Mouse (Mus musculus) MEL (cell line): Measurements from ENCODE around the gene Olfr373. TPM values are rescaled to one million over a fixed set of nuclear protein-coding genes. Genes with fewer than 3 reads are reported as not detected.

ENCODE experiments used
- DNase-seq: peaks from one replicate; pipeline ENCODE4 v3.0.0; 2011; ENCODE audit warnings: low read depth, low spot score
- H3K27ac ChIP-seq: 2 replicates; pipeline ENCODE4 v1.5.1; 2012; ENCODE audit warnings: low read depth, mild to moderate bottlenecking, control low read depth, low read length, moderate library complexity; ENCODE audit not compliant: control insufficient read depth
- H3K27me3 ChIP-seq, 2 experiments: fragments of 150-350 bp in 1 of 2; sonication (generic) in 1 of 2; 2 replicates each; pipeline ENCODE4 v1.6.1; 2012; ENCODE audit warnings: low read length in 2 of 2, mild to moderate bottlenecking in 2 of 2, improper control_type of control experiment in 1 of 2, moderate library complexity in 1 of 2; ENCODE audit not compliant: insufficient read depth in 2 of 2, control insufficient read depth in 1 of 2
- H3K36me3 ChIP-seq, 2 experiments: 2 replicates each; pipeline ENCODE4 v1.6.1; 2012 to 2014; ENCODE audit warnings: low read length in 2 of 2, improper control_type of control experiment in 1 of 2, inconsistent platforms in 1 of 2, mild to moderate bottlenecking in 1 of 2; ENCODE audit not compliant: insufficient read depth in 2 of 2, control insufficient read depth in 1 of 2
- H3K4me1 ChIP-seq, 2 experiments: fragments of 150-350 bp in 1 of 2; sonication (generic) in 1 of 2; 2 replicates each; pipeline ENCODE4 v1.6.1; 2012; ENCODE audit warnings: low read length in 2 of 2, improper control_type of control experiment in 1 of 2, mild to moderate bottlenecking in 1 of 2; ENCODE audit not compliant: insufficient read depth in 2 of 2, control insufficient read depth in 1 of 2
- H3K4me3 ChIP-seq, 2 experiments: fragments of 150-350 bp in 1 of 2; sonication (generic) in 1 of 2; 2 replicates each; pipeline ENCODE4 v1.5.1; 2012; ENCODE audit warnings: low read depth in 2 of 2, low read length in 2 of 2, mild to moderate bottlenecking in 2 of 2, moderate library complexity in 2 of 2, control low read depth in 1 of 2, improper control_type of control experiment in 1 of 2; ENCODE audit not compliant: control insufficient read depth in 1 of 2, insufficient read depth in 1 of 2
- H3K79me2 ChIP-seq: 2 replicates; pipeline ENCODE4 v1.6.1; 2012; ENCODE audit warnings: mild to moderate bottlenecking, low read length, moderate library complexity; ENCODE audit not compliant: control insufficient read depth, poor library complexity, insufficient read depth
- H3K9ac ChIP-seq: 2 replicates; pipeline ENCODE4 v1.6.1; 2012; ENCODE audit warnings: low read depth, mild to moderate bottlenecking, control low read depth, low read length, moderate library complexity; ENCODE audit not compliant: control insufficient read depth, poor library complexity, severe bottlenecking
- H3K9me3 ChIP-seq: fragments of 150-350 bp; sonication (generic); replicated peaks from 2 replicates; pipeline ENCODE4 v1.6.1; 2012; ENCODE audit warnings: mild to moderate bottlenecking, low read length, improper control_type of control experiment, moderate library complexity; ENCODE audit not compliant: insufficient read depth
- BHLHE40 ChIP-seq: IDR thresholded peaks from 2 replicates; pipeline ENCODE4 v1.6.1; 2012; ENCODE audit warnings: low read depth, mild to moderate bottlenecking, inconsistent platforms, low read length, improper control_type of control experiment, borderline replicate concordance
- CHD1 ChIP-seq: IDR thresholded peaks from 2 replicates; pipeline ENCODE4 v1.6.1; 2012; ENCODE audit warnings: low read depth, mild to moderate bottlenecking, inconsistent platforms, low read length, improper control_type of control experiment
- E2F4 ChIP-seq: IDR thresholded peaks from 2 replicates; pipeline ENCODE4 v1.6.1; 2011; ENCODE audit warnings: low read depth, low read length, improper control_type of control experiment, borderline replicate concordance
- ELF1 ChIP-seq: IDR thresholded peaks from 2 replicates; pipeline ENCODE4 v1.6.1; 2014; ENCODE audit warnings: low read depth, mild to moderate bottlenecking, inconsistent platforms, low read length, improper control_type of control experiment, moderate library complexity
- EP300 ChIP-seq, 2 experiments: IDR thresholded peaks; 2 replicates each; pipeline ENCODE4 v1.6.1; 2011; ENCODE audit warnings: improper control_type of control experiment in 2 of 2, low read length in 2 of 2, low read depth in 1 of 2, mild to moderate bottlenecking in 1 of 2
- ETS1 ChIP-seq: IDR thresholded peaks from 2 replicates; pipeline ENCODE4 v1.6.1; 2012; ENCODE audit warnings: low read depth, mild to moderate bottlenecking, inconsistent platforms, low read length, improper control_type of control experiment, moderate library complexity
- GABPA ChIP-seq: IDR thresholded peaks from 2 replicates; pipeline ENCODE4 v1.6.1; 2012; ENCODE audit warnings: low read depth, mild to moderate bottlenecking, inconsistent platforms, low read length, improper control_type of control experiment, moderate library complexity
- HCFC1 ChIP-seq: IDR thresholded peaks from 2 replicates; pipeline ENCODE4 v1.6.1; 2012; ENCODE audit warnings: low read depth, mild to moderate bottlenecking, inconsistent platforms, low read length, improper control_type of control experiment, moderate library complexity
- JUND ChIP-seq: IDR thresholded peaks from 2 replicates; pipeline ENCODE4 v1.6.1; 2011; ENCODE audit warnings: low read depth, mild to moderate bottlenecking, improper control_type of control experiment, low read length
- KAT2A ChIP-seq: conservative IDR thresholded peaks from 2 replicates; pipeline ENCODE4 v1.6.1; 2012; ENCODE audit warnings: low read depth, low read length, improper control_type of control experiment, inconsistent platforms
- MAFK ChIP-seq: IDR thresholded peaks from 2 replicates; pipeline ENCODE4 v1.6.1; 2011; ENCODE audit warnings: low read depth, mild to moderate bottlenecking, low read length, improper control_type of control experiment, borderline replicate concordance
- MAX ChIP-seq: IDR thresholded peaks from 2 replicates; pipeline ENCODE4 v1.6.1; 2011; ENCODE audit warnings: low read length, improper control_type of control experiment
- MAZ ChIP-seq: IDR thresholded peaks from 2 replicates; pipeline ENCODE4 v1.6.1; 2012; ENCODE audit warnings: low read depth, mild to moderate bottlenecking, inconsistent platforms, low read length, improper control_type of control experiment
- MEF2A ChIP-seq: IDR thresholded peaks from 2 replicates; pipeline ENCODE4 v1.6.1; 2014; ENCODE audit warnings: low read depth, mild to moderate bottlenecking, inconsistent platforms, low read length, improper control_type of control experiment; ENCODE audit not compliant: poor library complexity, insufficient replicate concordance, severe bottlenecking; ENCODE audit errors: extremely low read depth
- MXI1 ChIP-seq: IDR thresholded peaks from 2 replicates; pipeline ENCODE4 v1.6.1; 2011; ENCODE audit warnings: mild to moderate bottlenecking, low read depth, low read length, improper control_type of control experiment
- MYB ChIP-seq: IDR thresholded peaks from 2 replicates; pipeline ENCODE4 v1.6.1; 2011; ENCODE audit warnings: mild to moderate bottlenecking, low read depth, low read length, improper control_type of control experiment
- MYC ChIP-seq: IDR thresholded peaks from 2 replicates; pipeline ENCODE4 v1.6.1; 2011; ENCODE audit warnings: low read depth, mild to moderate bottlenecking, low read length, improper control_type of control experiment, moderate library complexity
- NELFE ChIP-seq: IDR thresholded peaks from 2 replicates; pipeline ENCODE4 v1.6.1; 2011; ENCODE audit warnings: low read depth, low read length, improper control_type of control experiment
- NRF1 ChIP-seq: IDR thresholded peaks from 2 replicates; pipeline ENCODE4 v1.6.1; 2014; ENCODE audit warnings: low read depth, mild to moderate bottlenecking, inconsistent platforms, low read length, improper control_type of control experiment, moderate library complexity; ENCODE audit not compliant: poor library complexity, insufficient read depth, severe bottlenecking
- POLR2A ChIP-seq, 2 experiments: IDR thresholded peaks; 2 replicates each; pipeline ENCODE4 v1.6.1; 2011 to 2012; ENCODE audit warnings: low read length in 2 of 2, mild to moderate bottlenecking in 2 of 2, control low read depth in 1 of 2, improper control_type of control experiment in 1 of 2, low read depth in 1 of 2, moderate library complexity in 1 of 2; ENCODE audit not compliant: control insufficient read depth in 1 of 2, insufficient read depth in 1 of 2, poor library complexity in 1 of 2
- POLR2AphosphoS2 ChIP-seq: IDR thresholded peaks from 2 replicates; pipeline ENCODE4 v1.6.1; 2011; ENCODE audit warnings: low read length, improper control_type of control experiment
- POLR2AphosphoS5 ChIP-seq: IDR thresholded peaks from 2 replicates; pipeline ENCODE4 v1.6.1; 2012; ENCODE audit warnings: low read depth, borderline replicate concordance, mild to moderate bottlenecking, inconsistent platforms, low read length, moderate library complexity, mixed read lengths
- RAD21 ChIP-seq: IDR thresholded peaks from 2 replicates; pipeline ENCODE4 v1.6.1; 2011; ENCODE audit warnings: mild to moderate bottlenecking, low read depth, low read length, improper control_type of control experiment
- RCOR1 ChIP-seq: IDR thresholded peaks from 2 replicates; pipeline ENCODE4 v1.6.1; 2012; ENCODE audit warnings: low read depth, mild to moderate bottlenecking, inconsistent platforms, low read length, improper control_type of control experiment
- SIN3A ChIP-seq: IDR thresholded peaks from 2 replicates; pipeline ENCODE4 v1.6.1; 2012; ENCODE audit warnings: low read length, improper control_type of control experiment, inconsistent platforms
- SMC3 ChIP-seq: IDR thresholded peaks from 2 replicates; pipeline ENCODE4 v1.6.1; 2011; ENCODE audit warnings: low read depth, low read length, improper control_type of control experiment
- TAL1 ChIP-seq: IDR thresholded peaks from 2 replicates; pipeline ENCODE4 v1.6.1; 2012; ENCODE audit warnings: mild to moderate bottlenecking, inconsistent platforms, low read length, moderate library complexity, mixed read lengths
- TCF12 ChIP-seq: IDR thresholded peaks from 2 replicates; pipeline ENCODE4 v1.6.1; 2014; ENCODE audit warnings: low read depth, mild to moderate bottlenecking, inconsistent platforms, low read length, improper control_type of control experiment, moderate library complexity
- UBTF ChIP-seq: IDR thresholded peaks from 2 replicates; pipeline ENCODE4 v1.6.1; 2012; ENCODE audit warnings: low read depth, mild to moderate bottlenecking, inconsistent platforms, low read length, improper control_type of control experiment, moderate library complexity, borderline replicate concordance; ENCODE audit not compliant: insufficient read depth
- USF1 ChIP-seq: IDR thresholded peaks from 2 replicates; pipeline ENCODE4 v1.6.1; 2014; ENCODE audit warnings: low read depth, mild to moderate bottlenecking, inconsistent platforms, low read length, improper control_type of control experiment, moderate library complexity
- USF2 ChIP-seq, 2 experiments: IDR thresholded peaks; 2 replicates each; pipeline ENCODE4 v1.6.1; 2011 to 2012; ENCODE audit warnings: improper control_type of control experiment in 2 of 2, low read length in 2 of 2, borderline replicate concordance in 1 of 2, inconsistent platforms in 1 of 2, low read depth in 1 of 2, mild to moderate bottlenecking in 1 of 2; ENCODE audit not compliant: insufficient read depth in 1 of 2
- ZC3H11A ChIP-seq: IDR thresholded peaks from 2 replicates; pipeline ENCODE4 v1.6.1; 2012; ENCODE audit warnings: low read depth, mild to moderate bottlenecking, inconsistent platforms, low read length, improper control_type of control experiment
- ZKSCAN1 ChIP-seq: IDR thresholded peaks from 2 replicates; pipeline ENCODE4 v1.6.1; 2012; ENCODE audit warnings: low read depth, mild to moderate bottlenecking, inconsistent platforms, low read length, improper control_type of control experiment, moderate library complexity
- ZMIZ1 ChIP-seq: IDR thresholded peaks from 2 replicates; pipeline ENCODE4 v1.6.1; 2012; ENCODE audit warnings: low read depth, mild to moderate bottlenecking, inconsistent platforms, low read length, improper control_type of control experiment, moderate library complexity
- ZNF384 ChIP-seq: IDR thresholded peaks from 2 replicates; pipeline ENCODE4 v1.6.1; 2012; ENCODE audit warnings: low read depth, mild to moderate bottlenecking, inconsistent platforms, low read length, improper control_type of control experiment
- polyA plus RNA-seq, 2 experiments: library from polyadenylated mRNA; stranded (reverse) in 1 of 2; unstranded in 1 of 2; fragments of >175 nt in 1 of 2; fragments of >200 nt in 1 of 2; gene quantifications; 2 replicates each; pipeline versions ENCODE4 v1.2.1 to v1.2.4; 2012; ENCODE audit warnings: low replicate concordance in 2 of 2, low read depth in 1 of 2; ENCODE audit not compliant: insufficient read length in 2 of 2, insufficient read depth in 1 of 2, missing spikeins in 1 of 2
- total RNA-seq: library from RNA; depleted of rRNA; stranded (reverse); fragments of 300-350 nt; gene quantifications from 2 replicates; pipeline ENCODE4 v1.2.3, GENCODE M21; 2012

Olfr373 gene
- total and polyA plus RNA-seq, 3 experiments = 0.04 to 1.0 TPM; not detected in 1

GRCm38 (mm10) chr8:72151418-72152078, 68.6 kb downstream of the Olfr373 start:
- Histone ChIP-seq H3K27me3 (no peaks in the 10 kb centered on the region), H3K4me1 (peaks cover 14 to 17% of the 10 kb centered on the region in 2 experiments), H3K27ac (peak overlapping the region; percentile 65), H3K4me3 (no peak overlapping the region), H3K79me2 (no peaks in the 10 kb centered on the region), H3K9ac (no peak overlapping the region), H3K9me3 (no peaks in the 10 kb centered on the region), H3K36me3 (peaks cover 0 to 26% of the 10 kb centered on the region in 2 experiments)
- peak; percentile 86 for DNase-seq
- TF ChIP-seq MEF2A (no peak), ZNF384 (no peak), E2F4 (no peak), SMC3 (no peak), TCF12 (peak; percentile 59; the same call in 1 of the 2 replicates), POLR2A (IDR thresholded peaks at IDR 0.05; ENCODE audit: control insufficient read depth in 1 of 2, insufficient read depth in 1 of 2, low read depth in 1 of 2, low read length in 2 of 2, poor library complexity in 1 of 2) (no peak), MYC (peak; percentile 62; the same call in 1 of the 2 replicates), ZC3H11A (no peak), USF1 (no peak), HCFC1 (0 out of 2 replicates have a peak, but pooled peaks have one; percentile 42), ETS1 (peak; percentile 47; the same call in 1 of the 2 replicates), USF2 (IDR thresholded peaks at IDR 0.05; ENCODE audit: borderline replicate concordance in 1 of 2, insufficient read depth in 1 of 2, low read depth in 1 of 2, low read length in 2 of 2) (no peak), BHLHE40 (no peak), POLR2AphosphoS5 (no peak), EP300 (IDR thresholded peaks at IDR 0.05; ENCODE audit: low read depth in 1 of 2, low read length in 2 of 2) (peak; percentile 74 to 91), ZMIZ1 (no peak), KAT2A (no peak), GABPA (no peak), MXI1 (0 out of 2 replicates have a peak, but pooled peaks have one; percentile 34), MAX (0 out of 2 replicates have a peak, but pooled peaks have one; percentile 7), POLR2AphosphoS2 (0 out of 2 replicates have a peak, but pooled peaks have one; percentile 29), NELFE (no peak), MYB (0 out of 2 replicates have a peak, but pooled peaks have one; percentile 15), ZKSCAN1 (no peak), TAL1 (peak; percentile 34; the same call in 1 of the 2 replicates), MAZ (no peak), NRF1 (no peak), RCOR1 (peak; percentile 75), CHD1 (no peak), ELF1 (0 out of 2 replicates have a peak, but pooled peaks have one; percentile 20), MAFK (no peak), RAD21 (no peak), UBTF (no peak), SIN3A (peak; percentile 61), JUND (no peak)
